Mouse (Mus musculus): ENCODE results near the gene Ndfip2. TPM values are rescaled to one million over a fixed set of nuclear protein-coding genes. Genes with fewer than 3 reads are reported as not detected.

Gene Ndfip2
- total RNA-seq (2023), result 55.1 TPM

DNA sequence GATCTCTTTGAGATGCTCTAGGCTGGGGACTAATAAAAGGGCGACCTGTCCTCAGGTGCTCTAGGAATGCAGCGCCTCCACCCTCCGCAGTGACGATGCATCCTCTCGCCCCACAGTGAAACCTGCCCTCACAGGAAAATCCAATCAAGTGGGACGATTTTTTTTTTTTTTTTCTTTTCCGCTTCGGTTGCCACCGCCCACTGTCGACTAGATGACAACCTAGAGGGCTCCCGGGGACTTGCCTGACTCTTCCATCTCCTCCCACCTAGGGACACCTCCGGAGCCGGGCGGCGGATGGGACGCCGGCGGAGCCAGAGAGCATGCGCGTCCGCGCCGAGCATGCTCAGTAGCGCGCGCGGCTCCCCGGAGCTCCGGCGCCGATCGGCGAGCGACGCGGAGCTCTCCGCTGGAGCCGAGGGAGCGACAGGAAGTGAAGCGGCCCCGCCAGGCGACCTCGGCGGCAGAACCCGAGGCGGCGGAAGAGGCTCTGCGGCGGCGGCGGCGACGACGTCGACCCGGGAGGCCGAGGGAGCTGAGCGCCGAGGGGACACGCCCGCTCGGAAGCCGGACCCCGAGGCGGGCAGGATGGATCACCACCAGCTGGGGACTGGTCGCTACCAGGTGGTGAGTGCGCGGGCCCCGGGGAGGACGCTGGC lies at the start of gene Ndfip2:
Gene Ndfip2 (plus strand): TSS at position 195 of the 656 bp plus-strand sequence.

Other genes with a start within 250 kb of the Ndfip2 start
- 79.4 TPM for gene Rbm26, start 81.2 kb upstream of the Ndfip2 start, total RNA-seq (2023)